Mouse (Mus musculus): ENCODE measurements around the gene Mecom.
A peak's percentile ranks its signal among the peaks of the same experiment; 100 is the strongest.
"Not testable (repeated sequence)": the region's sequence is repeated elsewhere in the genome, so short reads cannot be mapped to it uniquely, and the experiment has no call there.

The Mecom gene

GRCm38 (mm10) chr3:30547908-30548307 lies at the start of gene Mecom:
Gene Mecom (minus strand): TSS chr3:30548008.
- no peak for DNase-seq

GRCm38 (mm10) chr3:30597271-30597670 lies 49.5 kb upstream of the Mecom start:
- DNase-seq: no peak

DNA sequence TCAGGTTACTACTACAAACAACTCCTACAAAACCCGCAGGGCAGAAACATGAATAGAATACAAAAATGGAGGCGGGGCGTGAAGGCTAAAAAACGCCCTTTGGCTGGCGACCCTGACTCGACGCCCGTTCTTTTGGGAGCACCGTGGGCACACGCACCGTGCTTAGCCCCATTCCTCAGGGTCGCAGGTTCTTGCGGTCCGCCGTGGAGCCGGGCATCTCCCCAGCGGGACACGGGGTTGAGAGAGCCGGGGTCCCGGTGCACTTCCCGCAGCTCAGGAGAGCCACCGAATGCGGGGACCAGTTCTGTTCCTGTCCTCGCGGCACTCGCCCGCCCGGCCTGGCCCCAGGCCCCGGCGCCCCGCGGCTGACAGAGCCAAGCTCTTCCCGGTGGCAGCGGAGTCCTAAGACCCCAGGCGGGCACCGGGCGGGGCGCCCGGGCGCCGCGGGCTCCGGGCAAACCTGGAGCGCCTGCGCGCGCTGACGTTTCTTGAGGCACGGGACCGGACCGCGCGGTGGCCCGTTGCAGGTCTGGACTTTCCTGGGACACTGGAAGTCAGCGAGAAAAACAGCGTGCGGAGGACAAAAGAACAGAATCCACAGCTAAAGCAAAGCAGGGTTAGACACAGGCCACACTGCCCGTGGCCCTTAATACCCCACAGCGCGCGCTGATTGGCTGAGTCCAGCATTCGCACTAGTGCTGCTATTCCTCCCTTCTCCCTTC lies 47.5 kb upstream of the Mecom start:
- peak; percentile 54 for DNase-seq

DNA sequence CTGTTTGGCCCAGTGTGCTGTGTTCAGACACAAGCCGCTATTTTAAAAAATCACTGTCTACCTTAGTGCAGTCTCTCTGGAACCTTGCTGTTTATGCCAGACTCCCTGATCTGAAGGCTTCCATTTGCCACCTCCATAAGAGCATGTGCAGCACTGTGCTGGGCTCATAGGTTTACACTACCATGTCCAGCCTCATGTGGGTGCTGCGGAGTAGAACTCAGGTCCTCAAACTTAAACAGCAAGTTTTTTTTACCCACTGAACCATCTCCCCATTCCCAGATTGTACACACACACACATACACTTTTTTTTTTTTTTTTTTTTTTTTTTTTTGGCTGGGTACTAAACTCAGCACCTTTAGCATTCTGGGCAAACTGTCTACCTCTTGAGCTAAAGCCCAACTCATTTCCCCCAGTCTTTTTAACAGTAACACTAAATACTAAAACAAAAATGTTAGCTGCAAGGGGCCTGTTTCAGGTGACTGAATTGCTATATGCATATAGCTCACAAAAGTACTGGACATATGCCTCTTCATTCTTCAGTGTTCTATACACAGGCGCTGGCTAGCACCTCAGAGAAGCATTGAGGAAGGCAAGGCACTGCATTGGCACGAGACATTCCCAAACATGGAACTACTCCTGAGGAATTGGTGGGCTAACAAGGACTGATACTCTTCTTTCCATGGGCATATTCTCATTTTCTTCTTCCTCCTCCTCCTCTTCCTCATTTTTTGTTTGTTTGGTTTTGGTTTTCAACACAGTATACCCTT lies 46.1 kb upstream of the Mecom start:
- no peak for DNase-seq

GRCm38 (mm10) chr3:30592418-30592853 lies 44.6 kb upstream of the Mecom start:
- peak; percentile 89 for DNase-seq

DNA sequence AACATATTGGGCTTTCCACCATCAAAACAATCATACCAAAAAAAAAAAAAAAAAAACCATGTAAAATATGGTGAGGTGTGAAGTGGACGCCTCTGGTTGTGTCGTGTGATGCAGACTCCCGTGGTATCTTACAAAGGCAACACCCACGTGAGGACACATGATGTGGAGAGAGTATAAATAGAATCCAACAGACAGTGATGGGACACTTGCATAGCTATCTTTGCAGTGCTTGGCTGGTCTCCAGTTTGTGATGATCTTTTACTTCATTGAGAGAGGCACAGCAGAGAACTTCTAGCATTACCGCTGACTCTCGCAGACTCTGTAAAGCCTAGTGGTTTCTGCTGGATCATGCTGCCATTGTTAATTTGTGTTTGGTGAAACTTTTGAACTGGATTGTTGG lies 41.1 kb upstream of the Mecom start:
- DNase-seq: no peak

GRCm38 (mm10) chr3:30573549-30573948 lies 25.7 kb upstream of the Mecom start:
- DNase-seq: no peak

GRCm38 (mm10) chr3:30566333-30566732 lies 18.5 kb upstream of the Mecom start:
- DNase-seq: not testable (repeated sequence)

GRCm38 (mm10) chr3:30560677-30561314 lies 13.0 kb upstream of the Mecom start:
- no peak for DNase-seq

DNA sequence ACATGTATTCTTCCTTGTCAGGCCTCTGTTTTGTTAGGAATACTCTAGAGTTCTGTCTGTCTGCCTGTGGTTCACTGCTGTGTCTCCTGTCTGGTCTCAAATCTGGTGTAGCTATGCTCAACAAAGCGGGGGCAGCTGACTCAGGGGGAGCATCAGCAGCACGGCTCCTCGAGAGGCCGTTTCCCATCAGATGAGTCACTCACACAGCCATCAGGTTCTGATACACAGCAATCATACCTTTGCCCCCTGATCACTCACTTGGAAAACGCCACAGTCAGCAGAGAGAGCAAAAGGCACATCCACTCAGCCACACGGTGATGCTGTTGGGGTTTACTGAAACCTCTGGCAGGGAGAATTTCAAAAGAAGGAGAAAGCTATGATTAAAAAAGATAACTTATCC lies 5.9 kb upstream of the Mecom start:
- DNase-seq: peak; percentile 24

- DNase-seq: no peak
Observed at GRCm38 (mm10) chr3:30550218-30550617, 2.4 kb upstream of the Mecom start.

DNA sequence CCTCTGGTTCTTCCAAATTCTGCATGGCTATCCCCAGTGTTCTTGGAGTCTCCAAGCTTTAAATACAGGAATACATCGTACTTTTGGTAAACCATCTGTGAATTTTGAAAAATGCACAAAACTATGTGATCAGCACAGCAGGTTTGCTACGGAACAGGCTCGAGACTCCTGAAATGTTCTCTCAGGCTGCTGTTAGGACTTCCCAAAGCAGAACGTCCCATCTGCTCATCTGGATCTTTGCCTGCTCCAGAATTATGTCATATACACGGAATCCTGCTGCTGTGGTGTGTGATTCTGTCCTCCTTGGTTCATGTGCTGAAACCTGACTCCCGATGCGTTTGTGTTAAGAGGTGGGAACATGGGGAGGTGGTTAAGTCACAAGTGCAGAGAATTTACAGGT lies 1.1 kb upstream of the Mecom start:
- DNase-seq: no peak

GRCm38 (mm10) chr3:30546831-30547369 lies 908 bp downstream of the Mecom start:
- DNase-seq: no peak

GRCm38 (mm10) chr3:30546366-30546765 lies 1.4 kb downstream of the Mecom start:
- no peak for DNase-seq

GRCm38 (mm10) chr3:30545246-30545645 lies 2.6 kb downstream of the Mecom start:
- DNase-seq: no peak

DNA sequence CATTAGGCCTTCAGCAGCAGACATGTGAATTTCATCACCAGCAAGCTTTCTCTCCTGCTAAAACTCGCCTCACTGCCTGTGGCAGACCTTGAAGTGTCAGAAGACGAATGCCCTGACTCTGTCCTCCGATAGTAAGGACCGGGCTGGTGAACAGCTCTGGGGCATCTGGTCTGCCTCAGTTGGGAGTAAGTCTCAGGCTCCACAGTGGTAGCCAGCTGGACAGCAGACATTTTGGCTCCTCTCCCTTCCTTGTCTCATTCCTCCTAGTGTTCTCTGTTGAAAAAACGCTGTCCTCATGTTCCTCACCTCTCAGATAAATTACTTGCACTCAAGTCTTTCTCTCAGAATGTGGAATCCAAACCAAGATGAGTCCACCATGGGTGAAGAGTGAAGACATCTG lies 3.5 kb downstream of the Mecom start:
- no peak for DNase-seq

DNA sequence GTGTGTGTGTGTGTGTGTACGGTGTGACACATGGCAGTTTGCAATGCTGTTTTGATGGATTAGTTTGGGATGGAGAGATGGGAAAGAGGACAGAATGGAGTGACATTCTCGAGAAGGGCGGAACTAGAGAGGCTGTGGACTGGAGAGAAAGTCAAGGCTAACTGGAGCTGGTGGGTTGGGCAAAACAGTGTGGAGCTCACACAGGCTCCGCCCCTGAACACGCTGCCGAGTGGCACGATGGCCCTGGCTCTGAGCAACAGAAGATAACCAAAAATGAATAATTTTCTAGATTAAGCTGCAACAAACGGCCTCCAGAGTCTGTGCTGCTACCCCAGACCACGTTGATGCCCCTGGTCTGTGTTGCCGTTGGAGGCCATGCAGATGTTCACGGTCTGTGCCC lies 12.0 kb downstream of the Mecom start:
- DNase-seq: no peak

DNA sequence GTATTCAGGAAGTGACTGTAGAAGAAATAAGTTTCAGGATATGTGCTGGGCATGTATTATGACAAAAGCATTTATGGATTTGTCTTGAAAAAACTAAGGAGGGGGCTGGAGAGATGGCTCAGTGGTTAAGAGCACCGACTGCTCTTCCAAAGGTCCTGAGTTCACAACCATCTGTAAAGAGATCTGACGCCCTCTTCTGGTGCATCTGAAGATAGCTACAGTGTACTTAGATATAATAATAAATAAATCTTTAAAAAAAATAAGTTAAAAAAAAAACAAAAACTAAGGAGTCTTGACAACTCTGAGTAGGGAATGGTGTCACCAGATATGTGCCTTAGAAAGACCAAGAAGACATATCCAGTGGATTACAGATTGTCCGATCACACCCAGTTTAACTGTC lies 27.1 kb downstream of the Mecom start:
- DNase-seq: not testable (repeated sequence)

DNA sequence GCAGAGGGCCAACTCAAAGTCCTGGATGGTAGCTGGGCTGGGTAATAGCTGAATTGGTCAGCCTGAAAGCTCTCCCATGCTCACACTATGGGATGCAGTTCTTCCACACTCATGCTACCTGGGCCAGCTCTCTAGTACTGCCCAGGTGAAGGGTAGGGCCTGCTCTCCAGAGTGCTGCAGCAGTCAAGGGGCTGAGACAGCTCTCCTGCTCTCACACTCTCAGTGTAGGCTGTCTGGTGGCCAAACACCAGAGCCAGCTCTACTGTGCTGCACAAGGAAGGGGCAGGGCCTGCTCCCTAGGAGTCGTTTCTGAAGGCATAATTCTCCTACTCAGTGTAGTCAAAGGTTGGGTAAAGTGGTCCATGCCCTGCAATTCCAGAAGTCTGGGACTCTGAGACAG lies 28.4 kb downstream of the Mecom start:
- no peak for DNase-seq

GRCm38 (mm10) chr3:30515795-30516170 lies 32.0 kb downstream of the Mecom start:
- no peak for DNase-seq

GRCm38 (mm10) chr3:30514901-30515794 lies 32.7 kb downstream of the Mecom start:
- DNase-seq: peak; percentile 73

DNA sequence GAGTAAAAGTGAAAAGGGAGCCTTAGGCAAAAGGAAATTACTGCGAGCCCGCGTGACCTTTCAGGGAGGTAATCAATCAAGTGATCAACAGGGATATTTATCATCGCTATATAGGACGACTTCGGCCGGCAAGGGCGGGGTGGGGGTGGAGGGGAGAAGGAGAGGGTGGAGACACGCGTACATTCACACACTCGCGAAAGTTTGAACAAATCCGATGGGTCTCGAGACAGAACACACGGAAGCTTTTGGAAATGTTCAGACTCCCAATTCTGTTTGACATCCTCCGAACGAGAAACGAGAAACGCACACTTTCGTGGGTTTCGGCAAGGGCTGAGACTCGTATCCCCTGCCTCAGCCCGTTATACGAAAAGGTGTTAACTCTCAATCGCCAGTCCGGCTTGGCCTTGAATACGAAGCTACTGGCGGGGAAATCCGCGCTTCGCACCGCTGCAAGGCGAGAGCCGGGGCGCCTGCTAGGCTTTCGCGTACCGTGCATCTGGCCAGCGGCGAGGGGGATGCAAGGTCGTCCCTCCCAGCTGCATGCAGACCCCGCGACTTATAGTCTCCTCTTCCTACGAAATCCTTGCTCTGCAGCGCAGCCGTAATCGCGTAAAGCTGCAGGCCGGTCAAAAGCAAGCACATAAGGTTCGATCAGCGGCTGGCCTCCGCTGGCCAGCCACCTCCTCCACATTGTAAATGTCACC lies 33.6 kb downstream of the Mecom start:
- no peak for DNase-seq

Data from kidney, adult 11 months (tissue).